Mouse (Mus musculus) midbrain, postnatal 0 days (tissue): ENCODE data around the gene Lgals12. TPM values are rescaled to one million over a fixed set of nuclear protein-coding genes. Genes with fewer than 3 reads are reported as not detected.

ENCODE experiments used
- ATAC-seq: fragments of 200-750 bp; cut with Nextera tagmentation; 2 replicates; pipeline ENCODE4 v1.8.0; 2017; ENCODE audit warnings: moderate number of reproducible peaks, mild to moderate bottlenecking, moderate TSS enrichment, moderate library complexity; ENCODE audit not compliant: low FRiP score
- DNase-seq: peaks from one replicate; pipeline ENCODE4 v3.0.0-alpha.2; 2015; ENCODE audit warnings: low spot score
- H3K27ac ChIP-seq: fragments of 300-500 bp; sonication (generic); 2 replicates; pipeline ENCODE4 v1.5.1; 2014; ENCODE audit warnings: low read depth, mild to moderate bottlenecking, low read length, mixed read lengths
- H3K27me3 ChIP-seq: fragments of 300-500 bp; sonication (generic); 2 replicates; pipeline ENCODE4 v1.6.1; 2014; ENCODE audit warnings: low read length, control low read depth, mixed read lengths; ENCODE audit not compliant: insufficient read depth
- H3K36me3 ChIP-seq: fragments of 300-500 bp; sonication (generic); 2 replicates; pipeline ENCODE4 v1.6.1; 2014; ENCODE audit warnings: low read length, control low read depth, mixed read lengths; ENCODE audit not compliant: insufficient read depth
- H3K4me1 ChIP-seq: fragments of 300-500 bp; sonication (generic); 2 replicates; pipeline ENCODE4 v1.6.1; 2014; ENCODE audit warnings: mild to moderate bottlenecking, control low read depth, antibody characterized with exemption, low read length, mixed read lengths; ENCODE audit not compliant: insufficient read depth
- H3K4me2 ChIP-seq: fragments of 300-500 bp; sonication (generic); 2 replicates; pipeline ENCODE4 v1.6.1; 2014; ENCODE audit warnings: low read depth, mild to moderate bottlenecking, low read length, mixed read lengths; ENCODE audit not compliant: poor library complexity, severe bottlenecking
- H3K4me3 ChIP-seq: fragments of 300-500 bp; sonication (generic); 2 replicates; pipeline ENCODE4 v1.5.1; 2014; ENCODE audit warnings: low read depth, mild to moderate bottlenecking, low read length, moderate library complexity
- H3K9ac ChIP-seq: fragments of 300-500 bp; sonication (generic); replicated peaks from 2 replicates; pipeline ENCODE4 v1.6.1; 2014; ENCODE audit warnings: mild to moderate bottlenecking, low read length, moderate library complexity, mixed read lengths; ENCODE audit not compliant: poor library complexity, severe bottlenecking
- H3K9me3 ChIP-seq: fragments of 300-500 bp; sonication (generic); 2 replicates; pipeline ENCODE4 v1.6.1; 2016; ENCODE audit warnings: low read length, control low read depth
- CTCF ChIP-seq: IDR thresholded peaks from 2 replicates; pipeline ENCODE4 v1.5.1; 2016; ENCODE audit warnings: antibody characterized with exemption, mild to moderate bottlenecking
- WGBS: fragments of 180-500 bp; shearing (Covaris S2); extraction: QIAGEN DNeasy Blood & Tissue Kit; methylation state at CpG from one replicate; pipeline ENCODE4 v1.1.7; 2014; 5-methylcytosine and 5-hydroxymethylcytosine counted together
- polyA plus RNA-seq: library from polyadenylated mRNA; unstranded; fragments of >200 nt; fragmentation: Nextera tagmentation; extraction: Ambion mirVana; gene quantifications from 2 replicates; pipeline ENCODE4 v1.2.1, GENCODE M21; 2015
- total RNA-seq: library from RNA; depleted of rRNA; stranded (reverse); fragments of >200 nt; gene quantifications from 2 replicates; pipeline ENCODE4 v1.2.3, GENCODE M21; 2014; rRNA removed

Gene Lgals12
- total and polyA plus RNA-seq, 2 experiments from 2014 or later = 0.16 to 0.17 TPM

DNA sequence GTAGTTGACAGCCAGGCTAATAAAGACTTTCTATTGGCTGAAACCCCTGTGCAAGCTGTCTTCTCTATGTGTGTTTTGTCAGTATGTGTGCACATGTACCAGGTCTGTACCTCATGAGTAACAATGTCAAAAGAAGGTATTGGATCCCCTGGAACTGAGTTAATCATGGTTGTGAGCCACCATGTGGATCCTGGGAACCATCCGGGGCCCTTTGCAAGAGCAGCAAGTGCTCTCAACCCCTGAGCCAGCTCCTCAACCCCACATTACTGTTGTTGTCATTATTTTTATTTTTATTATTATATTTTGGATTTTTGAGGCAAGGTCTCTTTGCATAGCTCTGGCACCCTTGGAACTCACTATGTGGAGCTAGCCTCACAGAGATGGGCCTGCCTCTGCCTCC lies 50.4 kb downstream of the Lgals12 start:
- Histone ChIP-seq H3K9ac (no peak overlapping the region), H3K9me3 (no peaks in the 10 kb centered on the region), H3K36me3 (no peaks in the 10 kb centered on the region), H3K4me2 (no peak overlapping the region), H3K27me3 (no peaks in the 10 kb centered on the region), H3K4me3 (no peak overlapping the region), H3K4me1 (no peaks in the 10 kb centered on the region), H3K27ac (no peak overlapping the region)
- no peak for TF ChIP-seq CTCF
- DNase-seq (no peak), ATAC-seq (no peak)
- WGBS = 93% methylated on average over 1 of the region's 1 CpGs

GRCm38 (mm10) chr19:7554881-7555280 lies 52.1 kb downstream of the Lgals12 start:
- Histone ChIP-seq H3K36me3 (no peaks in the 10 kb centered on the region), H3K27ac (no peak overlapping the region), H3K4me3 (no peak overlapping the region), H3K27me3 (no peaks in the 10 kb centered on the region), H3K9me3 (no peaks in the 10 kb centered on the region), H3K4me2 (no peak overlapping the region), H3K9ac (no peak overlapping the region), H3K4me1 (no peaks in the 10 kb centered on the region)
- DNase-seq (no peak), ATAC-seq (no peak)
- WGBS = 64% methylated on average over 4 of the region's 4 CpGs
- TF ChIP-seq CTCF = no peak

DNA sequence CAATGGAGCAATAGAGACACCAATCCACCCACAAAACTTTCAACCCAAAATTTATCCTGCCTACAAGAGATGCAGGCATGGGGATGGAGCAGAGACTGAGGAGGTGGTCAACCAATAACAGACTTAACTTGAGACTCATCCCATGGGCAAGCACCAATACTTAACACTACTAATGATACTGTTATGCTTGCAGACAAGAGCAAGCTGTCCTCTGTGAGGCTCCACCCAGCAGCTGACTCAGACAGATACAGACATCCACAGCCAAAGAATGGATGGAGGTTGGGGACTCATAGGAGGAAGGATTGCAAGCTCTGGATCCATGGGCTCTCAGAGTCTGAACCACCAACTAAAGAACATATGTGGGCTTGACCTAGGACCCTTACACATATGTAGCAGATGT lies 53.6 kb downstream of the Lgals12 start:
- TF ChIP-seq CTCF = no peak
- no peak for DNase-seq

GRCm38 (mm10) chr19:7552301-7552673 lies 54.7 kb downstream of the Lgals12 start:
- 90% methylated on average over 2 of the region's 2 CpGs for WGBS
- Histone ChIP-seq H3K4me2 (no peak overlapping the region), H3K4me3 (no peak overlapping the region), H3K27ac (no peak overlapping the region), H3K4me1 (no peaks in the 10 kb centered on the region), H3K36me3 (no peaks in the 10 kb centered on the region), H3K27me3 (no peaks in the 10 kb centered on the region), H3K9me3 (no peaks in the 10 kb centered on the region), H3K9ac (no peak overlapping the region)
- DNase-seq = no peak
- no peak for ATAC-seq
- no peak for TF ChIP-seq CTCF

More for the DNA sequence above, 53.6 kb downstream of the Lgals12 start:
- Histone ChIP-seq H3K27ac (no peak overlapping the region), H3K4me1 (no peaks in the 10 kb centered on the region), H3K36me3 (no peaks in the 10 kb centered on the region), H3K4me2 (no peak overlapping the region), H3K4me3 (no peak overlapping the region), H3K9me3 (no peaks in the 10 kb centered on the region), H3K9ac (no peak overlapping the region), H3K27me3 (no peaks in the 10 kb centered on the region)
- no peak for ATAC-seq

GRCm38 (mm10) chr19:7551550-7552300 lies 55.3 kb downstream of the Lgals12 start:
- ATAC-seq (no peak), DNase-seq (no peak)
- WGBS = 74% methylated on average over 4 of the region's 4 CpGs
- H3K9ac ChIP-seq = no peak overlapping the region
- no peaks in the 10 kb centered on the region for H3K27me3 ChIP-seq
- no peak for TF ChIP-seq CTCF
- no peaks in the 10 kb centered on the region for H3K4me1 ChIP-seq
- H3K4me3 ChIP-seq = no peak overlapping the region
- H3K9me3 ChIP-seq = no peaks in the 10 kb centered on the region
- H3K27ac ChIP-seq = no peak overlapping the region
- no peaks in the 10 kb centered on the region for H3K36me3 ChIP-seq
- H3K4me2 ChIP-seq = no peak overlapping the region

DNA sequence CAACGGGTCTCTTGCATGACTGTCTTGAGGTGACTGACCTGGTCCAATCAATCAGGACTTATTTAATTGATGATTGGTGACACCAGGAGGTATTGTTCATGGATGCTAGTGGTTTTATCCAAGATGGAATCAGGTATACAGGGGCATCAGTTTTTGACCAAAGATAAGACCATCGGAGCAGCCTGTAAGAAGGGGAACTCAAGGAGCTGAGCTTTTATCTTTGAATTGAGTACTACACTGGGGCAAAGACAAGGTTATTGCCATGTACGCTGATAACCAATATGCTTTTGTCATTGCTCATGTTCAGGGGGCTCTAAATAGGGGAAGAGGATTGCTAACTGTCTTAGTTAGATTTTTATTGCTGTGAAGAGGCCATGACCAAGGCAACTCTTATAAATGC lies 58.1 kb downstream of the Lgals12 start:
- WGBS = 98% methylated on average over 3 of the region's 3 CpGs
- no peaks in the 10 kb centered on the region for H3K36me3 ChIP-seq
- H3K9me3 ChIP-seq = no peaks in the 10 kb centered on the region
- no peak for DNase-seq
- no peaks in the 10 kb centered on the region for H3K27me3 ChIP-seq
- no peak overlapping the region for H3K4me3 ChIP-seq
- H3K27ac ChIP-seq = no peak overlapping the region
- no peak overlapping the region for H3K4me2 ChIP-seq
- TF ChIP-seq CTCF = no peak
- no peak overlapping the region for H3K9ac ChIP-seq
- H3K4me1 ChIP-seq = no peaks in the 10 kb centered on the region
- ATAC-seq = no peak

Other genes starting within 250 kb of the Lgals12 start
- gene Spindoc, start 224.2 kb downstream of the Lgals12 start, total RNA-seq = 35.2 and 38.8 TPM in 2 replicates
- gene Spindoc, start 224.2 kb downstream of the Lgals12 start, polyA plus RNA-seq = 19.2 and 19.8 TPM in 2 replicates
- 108 and 112 TPM in 2 replicates for gene 2700081O15Rik, start 189.6 kb downstream of the Lgals12 start, total RNA-seq
- 7.6 and 8.1 TPM in 2 replicates for gene 2700081O15Rik, start 189.6 kb downstream of the Lgals12 start, polyA plus RNA-seq
- gene Rtn3, start 123.9 kb downstream of the Lgals12 start, total RNA-seq = 420 and 473 TPM in 2 replicates
- 741 and 750 TPM in 2 replicates for gene Rtn3, start 123.9 kb downstream of the Lgals12 start, polyA plus RNA-seq
- 10.2 and 18.5 TPM in 2 replicates for gene Atl3, start 113.2 kb downstream of the Lgals12 start, total RNA-seq
- gene Atl3, start 113.2 kb downstream of the Lgals12 start, polyA plus RNA-seq = 5.3 and 5.5 TPM in 2 replicates
- 4.0 and 4.8 TPM in 2 replicates for gene Pla2g16, start 49.7 kb downstream of the Lgals12 start, total RNA-seq
- 5.5 and 6.6 TPM in 2 replicates for gene Pla2g16, start 49.7 kb downstream of the Lgals12 start, polyA plus RNA-seq
- gene Hrasls5, start 5.3 kb upstream of the Lgals12 start, total RNA-seq = 0.99 TPM in 1 of 2 replicates, not detected in the other
- gene Hrasls5, start 5.3 kb upstream of the Lgals12 start, polyA plus RNA-seq = 0.59 TPM in 1 of 2 replicates, not detected in the other
- not detected in 2 replicates for gene Slc22a19, start 104.1 kb upstream of the Lgals12 start, total RNA-seq
- not detected in 2 replicates for gene Slc22a19, start 104.1 kb upstream of the Lgals12 start, polyA plus RNA-seq
- gene Slc22a26, start 195.5 kb upstream of the Lgals12 start, total RNA-seq = not detected in 2 replicates
- gene Slc22a26, start 195.5 kb upstream of the Lgals12 start, polyA plus RNA-seq = not detected in 2 replicates